In the genomic region with DNA sequence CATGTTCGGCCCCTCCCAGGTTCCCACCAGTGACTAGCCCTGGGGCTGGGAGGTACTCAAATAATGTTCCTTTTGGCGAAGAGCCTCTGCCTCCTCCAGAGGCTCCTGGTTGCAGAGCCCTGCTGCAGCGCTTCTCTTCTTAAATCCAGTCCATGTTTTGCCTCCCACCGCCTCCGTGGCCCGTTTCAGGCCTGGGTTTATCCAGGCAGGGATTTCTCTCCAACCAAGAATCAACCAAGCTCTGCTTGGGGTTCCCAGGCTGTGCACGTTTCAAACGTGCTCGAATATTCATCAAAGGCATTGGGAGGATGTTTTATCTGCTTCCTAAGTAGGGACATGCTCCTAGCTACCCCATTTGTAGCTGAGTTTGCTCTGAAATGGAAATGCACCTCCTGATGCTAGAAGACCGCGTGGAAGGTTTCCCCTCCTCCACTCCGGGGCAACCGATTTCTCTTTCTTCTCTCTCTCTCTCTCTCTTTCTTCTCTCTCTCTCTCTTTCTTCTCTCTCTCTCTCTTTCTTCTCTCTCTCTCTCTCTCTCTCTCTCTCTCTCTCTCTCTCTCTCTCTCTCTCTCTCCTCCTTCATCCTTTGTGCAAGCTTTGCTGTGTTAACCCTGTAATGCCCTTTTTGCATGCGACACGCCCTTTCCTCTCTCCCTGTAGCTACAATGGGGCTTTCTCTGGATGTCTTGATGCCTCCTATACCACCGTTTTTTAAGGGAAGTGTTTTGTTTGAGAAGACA, we compare ENCODE assay signal across 7 mouse cellular contexts. TPM values are rescaled to one million over a fixed set of nuclear protein-coding genes. Genes with fewer than 3 reads are reported as not detected.
DNase-seq lines count a peak whose midpoint lies in the region; ATAC-seq and TF ChIP-seq lines count a peak whose summit lies in the region.

No protein-coding gene starts in this region.

- no peaks in the 10 kb centered on the region for H3K36me3 ChIP-seq in embryonic facial prominence, embryonic 11.5 days (replicated peaks; ENCODE audit: control insufficient read depth, insufficient read depth, low read depth, low read length)
- H3K36me3 ChIP-seq in heart, adult 2 months (ENCODE audit: control insufficient read depth, insufficient read depth, low read length): no peaks in the 10 kb centered on the region
- no peaks in the 10 kb centered on the region for H3K36me3 ChIP-seq in limb, embryonic 13.5 days
- no peaks in the 10 kb centered on the region for H3K36me3 ChIP-seq in midbrain, embryonic 16.5 days (ENCODE audit: control insufficient read depth, insufficient read depth, low read length)

- peak overlapping the region; percentile 77 for H3K27ac ChIP-seq in embryonic facial prominence, embryonic 11.5 days (replicated peaks; ENCODE audit: low read depth, low read length)
- H3K27ac ChIP-seq in heart, adult 2 months: no peak overlapping the region
- peak overlapping the region; percentile 89 for H3K27ac ChIP-seq in limb, embryonic 13.5 days
- peak overlapping the region; percentile 96 for H3K27ac ChIP-seq in midbrain, embryonic 16.5 days (ENCODE audit: low read length)

- H3K9ac ChIP-seq in embryonic facial prominence, embryonic 11.5 days (replicated peaks; ENCODE audit: low read length): peak overlapping the region; percentile 57
- peak overlapping the region; percentile 36; the same call in 1 of the 2 replicates for H3K9ac ChIP-seq in heart, adult 2 months (ENCODE audit: low read depth, low read length)
- peak overlapping the region; percentile 75 for H3K9ac ChIP-seq in limb, embryonic 13.5 days
- peak overlapping the region; percentile 53 for H3K9ac ChIP-seq in midbrain, embryonic 16.5 days (ENCODE audit: low read depth, low read length)

- TF ChIP-seq POLR2A in heart, adult 2 months (IDR thresholded peaks at IDR 0.05; ENCODE audit: insufficient read depth, low read depth, low read length): peak; percentile 11; the same call in 1 of the 2 replicates

- H3K9me3 ChIP-seq in embryonic facial prominence, embryonic 11.5 days (replicated peaks; ENCODE audit: control insufficient read depth, low read length): no peaks in the 10 kb centered on the region
- no peaks in the 10 kb centered on the region for H3K9me3 ChIP-seq in limb, embryonic 13.5 days
- no peaks in the 10 kb centered on the region for H3K9me3 ChIP-seq in midbrain, embryonic 16.5 days (replicated peaks; ENCODE audit: control insufficient read depth, low read length, poor library complexity, severe bottlenecking)

- H3K4me2 ChIP-seq in embryonic facial prominence, embryonic 11.5 days (ENCODE audit: low read depth, low read length): peak overlapping the region; percentile 30
- peak overlapping the region; percentile 66 for H3K4me2 ChIP-seq in limb, embryonic 13.5 days (replicated peaks)
- peak overlapping the region; percentile 70 for H3K4me2 ChIP-seq in midbrain, embryonic 16.5 days (ENCODE audit: low read length)

- H3K27me3 ChIP-seq in embryonic facial prominence, embryonic 11.5 days (ENCODE audit: control insufficient read depth, insufficient read depth, low read length): no peaks in the 10 kb centered on the region
- H3K27me3 ChIP-seq in heart, adult 2 months (ENCODE audit: control insufficient read depth, insufficient read depth, low read length): no peaks in the 10 kb centered on the region
- H3K27me3 ChIP-seq in limb, embryonic 13.5 days: no peaks in the 10 kb centered on the region
- H3K27me3 ChIP-seq in midbrain, embryonic 16.5 days (ENCODE audit: control insufficient read depth, insufficient read depth, low read depth, low read length): no peaks in the 10 kb centered on the region

- under 1% methylated on average over 16 of the region's 16 CpGs for WGBS in embryonic facial prominence, embryonic 11.5 days
- WGBS in heart, adult 2 months: 1% methylated on average over 16 of the region's 16 CpGs
- under 1% methylated on average over 16 of the region's 16 CpGs for WGBS in limb, embryonic 13.5 days
- 0% methylated on average over 16 of the region's 16 CpGs for WGBS in midbrain, embryonic 16.5 days

- TF ChIP-seq CTCF in heart, adult 2 months (IDR thresholded peaks at IDR 0.05): no peak

- peak; percentile 92 for ATAC-seq in embryonic facial prominence, embryonic 11.5 days (replicated peaks; ENCODE audit: insufficient number of reproducible peaks, low FRiP score, low TSS enrichment, low read depth)
- peak; percentile 89 for ATAC-seq in limb, embryonic 13.5 days (ENCODE audit: low FRiP score, low read depth)
- peak; percentile 98 for ATAC-seq in midbrain, embryonic 16.5 days

- H3K4me3 ChIP-seq in embryonic facial prominence, embryonic 11.5 days (ENCODE audit: low read depth, low read length): peak overlapping the region; percentile 44
- peak overlapping the region; percentile 62 for H3K4me3 ChIP-seq in heart, adult 2 months
- H3K4me3 ChIP-seq in limb, embryonic 13.5 days: peak overlapping the region; percentile 57
- H3K4me3 ChIP-seq in midbrain, embryonic 16.5 days (ENCODE audit: low read depth, low read length): peak overlapping the region; percentile 31

- no peaks in the 10 kb centered on the region for H3K79me2 ChIP-seq in heart, adult 2 months (replicated peaks; ENCODE audit: control insufficient read depth, insufficient read depth, low read length)

- peak; percentile 90 for DNase-seq in adrenal gland, postnatal 14 days
- DNase-seq in embryonic facial prominence, embryonic 11.5 days (ENCODE audit: low spot score): peak; percentile 98
- DNase-seq in heart, adult 2 months: peak; percentile 75 to 82
- DNase-seq in kidney, adult 8-10 months: peak; percentile 48 to 80
- DNase-seq in spleen, postnatal 10 days (ENCODE audit: low spot score in 2 of 2): peak; percentile 44 to 73

- no peaks in the 10 kb centered on the region for H3K4me1 ChIP-seq in embryonic facial prominence, embryonic 11.5 days (ENCODE audit: control insufficient read depth, insufficient read depth, low read length)
- H3K4me1 ChIP-seq in heart, adult 2 months (ENCODE audit: control insufficient read depth, insufficient read depth, low read length): no peaks in the 10 kb centered on the region
- peaks cover 13% of the 10 kb centered on the region for H3K4me1 ChIP-seq in limb, embryonic 13.5 days
- H3K4me1 ChIP-seq in midbrain, embryonic 16.5 days (ENCODE audit: control insufficient read depth, insufficient read depth, low read length): peaks cover 20% of the 10 kb centered on the region

- intact Hi-C loops in heart, adult 2 months (cut with DNase I): no loop called here

- TF ChIP-seq EP300 in heart, adult 2 months (IDR thresholded peaks at IDR 0.05; ENCODE audit: insufficient read depth, low read depth, low read length): 0 out of 2 replicates have a peak, but pooled peaks have one; percentile 26

RNA-seq across cellular contexts. Expression of gene Gm815, which starts 40.2 kb away (rescaled TPM):
- total RNA-seq in adrenal gland, postnatal 14 days (2021): not detected in 2 replicates
- not detected in 2 replicates for polyA plus RNA-seq in embryonic facial prominence, embryonic 11.5 days (2014; fragmentation: Nextera tagmentation; extraction: Ambion mirVana)
- total RNA-seq in heart, adult 2 months (2021): not detected
- not detected in 2 replicates for polyA plus RNA-seq in heart, adult 2 months (2012; rRNA removed)
- polyA plus RNA-seq in limb, embryonic 13.5 days (2015; fragmentation: Nextera tagmentation; extraction: Ambion mirVana): not detected in 2 replicates
- not detected in 2 replicates for polyA plus RNA-seq in midbrain, embryonic 16.5 days (2015; fragmentation: Nextera tagmentation; extraction: Ambion mirVana)
